8 mouse cellular contexts compared by ENCODE assay signal in genomic region chr11:102819021-102819782, GRCm38 (mm10). TPM values are rescaled to one million over a fixed set of nuclear protein-coding genes. Genes with fewer than 3 reads are reported as not detected.
A peak's percentile ranks its signal among the peaks of the same experiment; 100 is the strongest.
DNase-seq lines count a peak whose midpoint lies in the region; ATAC-seq and TF ChIP-seq lines count a peak whose summit lies in the region.

TSS of gene Gjc1 (minus strand) at chr11:102819700.

- H3K27me3 ChIP-seq in thymus, adult 2 months (ENCODE audit: control insufficient read depth, insufficient read depth, low read length), result peaks cover 23% of the 10 kb centered on the region
- H3K27me3 ChIP-seq in heart, adult 2 months (ENCODE audit: control insufficient read depth, insufficient read depth, low read length), result no peaks in the 10 kb centered on the region
- H3K27me3 ChIP-seq in liver, embryonic 15.5 days, result peaks cover 84% of the 10 kb centered on the region

- H3K36me3 ChIP-seq in thymus, adult 2 months (ENCODE audit: control insufficient read depth, insufficient read depth, low read length), result no peaks in the 10 kb centered on the region
- peaks cover 7% of the 10 kb centered on the region; the same call in 1 of the 2 replicates for H3K36me3 ChIP-seq in heart, adult 2 months (ENCODE audit: control insufficient read depth, insufficient read depth, low read length)
- no peaks in the 10 kb centered on the region for H3K36me3 ChIP-seq in liver, embryonic 15.5 days (replicated peaks)

- no peak for ATAC-seq in liver, embryonic 15.5 days (ENCODE audit: insufficient read depth)

- no peak within 1 kb of the TSS for H3K27ac ChIP-seq in thymus, adult 2 months (ENCODE audit: control insufficient read depth, insufficient read depth, low read length)
- H3K27ac ChIP-seq in heart, adult 2 months, result peak within 1 kb of the TSS; percentile 93
- H3K27ac ChIP-seq in liver, embryonic 15.5 days (replicated peaks), result no peak within 1 kb of the TSS
- H3K27ac ChIP-seq in olfactory bulb, adult 2 months (ENCODE audit: insufficient read depth, low read depth, low read length), result no peak within 1 kb of the TSS

- H3K4me2 ChIP-seq in liver, embryonic 15.5 days, result peak within 1 kb of the TSS; percentile 69

- WGBS in thymus, adult 2 months, result 1% methylated on average over 93 of the region's 97 CpGs
- WGBS in heart, adult 2 months, result 1% methylated on average over 83 of the region's 97 CpGs
- WGBS in liver, embryonic 15.5 days (ENCODE audit: insufficient replicate concordance), result under 1% methylated on average over 83 of the region's 97 CpGs
- WGBS in olfactory bulb, adult 2 months, result under 1% methylated on average over 97 of the region's 97 CpGs

- TF ChIP-seq POLR2A in thymus, adult 2 months (IDR thresholded peaks at IDR 0.05; ENCODE audit: control insufficient read depth, extremely low read depth, insufficient read depth, low read length, poor library complexity), result no peak
- TF ChIP-seq POLR2A in heart, adult 2 months (IDR thresholded peaks at IDR 0.05; ENCODE audit: insufficient read depth, low read depth, low read length), result 0 out of 2 replicates have a peak, but pooled peaks have one; percentile 19
- no peak for TF ChIP-seq POLR2A in olfactory bulb, adult 2 months (IDR thresholded peaks at IDR 0.05; ENCODE audit: insufficient read depth, low read depth, low read length)

- TF ChIP-seq EP300 in heart, adult 2 months (IDR thresholded peaks at IDR 0.05; ENCODE audit: insufficient read depth, low read depth, low read length), result peak; percentile 39; the same call in 1 of the 2 replicates

- DNase-seq in thymus, adult 2 months, result peak; percentile 25
- no peak for DNase-seq in thymus, adult 18-20 months
- peak; percentile 80 for DNase-seq in embryo, embryonic 9.5 days (ENCODE audit: extremely low spot score)
- DNase-seq in heart, adult 2 months, result peak; percentile 83 to 88
- peak; percentile 53 for DNase-seq in kidney, adult 18-20 months
- peak; percentile 36 to 61 for DNase-seq in urinary bladder, postnatal 36 days (ENCODE audit: low spot score in 2 of 2)

- intact Hi-C loops in heart, adult 2 months (cut with DNase I), result loop anchor here (1.0 kb wide), 1 partner anchor 42 kb away; no protein-coding TSS in a partner anchor

- H3K4me1 ChIP-seq in thymus, adult 2 months (replicated peaks; ENCODE audit: control insufficient read depth, insufficient read depth, low read length), result peaks cover 6% of the 10 kb centered on the region
- peaks cover 7% of the 10 kb centered on the region for H3K4me1 ChIP-seq in heart, adult 2 months (ENCODE audit: control insufficient read depth, insufficient read depth, low read length)
- peaks cover 11% of the 10 kb centered on the region for H3K4me1 ChIP-seq in liver, embryonic 15.5 days (replicated peaks)
- H3K4me1 ChIP-seq in olfactory bulb, adult 2 months (ENCODE audit: control insufficient read depth, insufficient read depth, low read length), result peaks cover 12% of the 10 kb centered on the region

- H3K9me3 ChIP-seq in liver, embryonic 15.5 days (replicated peaks), result no peaks in the 10 kb centered on the region

- H3K79me2 ChIP-seq in heart, adult 2 months (replicated peaks; ENCODE audit: control insufficient read depth, insufficient read depth, low read length), result no peaks in the 10 kb centered on the region; the same call in 1 of the 2 replicates

- H3K9ac ChIP-seq in heart, adult 2 months (ENCODE audit: low read depth, low read length), result peak within 1 kb of the TSS; percentile 100
- no peak within 1 kb of the TSS for H3K9ac ChIP-seq in liver, embryonic 15.5 days

- H3K4me3 ChIP-seq in thymus, adult 2 months (ENCODE audit: control insufficient read depth, insufficient read depth, low read length), result peak within 1 kb of the TSS; percentile 30
- H3K4me3 ChIP-seq in heart, adult 2 months, result peak within 1 kb of the TSS; percentile 64
- H3K4me3 ChIP-seq in liver, embryonic 15.5 days (replicated peaks), result peak within 1 kb of the TSS; percentile 51
- H3K4me3 ChIP-seq in olfactory bulb, adult 2 months (ENCODE audit: insufficient read depth, low read depth, low read length), result peak within 1 kb of the TSS; percentile 54

- TF ChIP-seq CTCF in thymus, adult 2 months (IDR thresholded peaks at IDR 0.05; ENCODE audit: borderline replicate concordance, control insufficient read depth, extremely low read depth, insufficient read depth, low read length, poor library complexity), result no peak
- TF ChIP-seq CTCF in heart, adult 2 months (IDR thresholded peaks at IDR 0.05), result peak; percentile 50
- no peak for TF ChIP-seq CTCF in olfactory bulb, adult 2 months (IDR thresholded peaks at IDR 0.05; ENCODE audit: insufficient read depth, low read depth, low read length)

RNA-seq across cellular contexts. Expression of gene Gjc1, which starts in this region (rescaled TPM):
- 1.4 and 1.7 TPM in 2 replicates for polyA plus RNA-seq in thymus, adult 2 months (2012; rRNA removed)
- total RNA-seq in heart, adult 2 months (2021), result 10 to 100 TPM; 19.4 to 23.4 TPM
- 12.9 and 26.4 TPM in 2 replicates for polyA plus RNA-seq in heart, adult 2 months (2012; rRNA removed)
- polyA plus RNA-seq in liver, embryonic 15.5 days (2015; fragmentation: Nextera tagmentation; extraction: Ambion mirVana), result 1.4 and 1.6 TPM in 2 replicates
- polyA plus RNA-seq in olfactory bulb, adult 2 months (2012; ENCODE audit: insufficient read depth, insufficient read length, low replicate concordance, missing spikeins), result not detected in 2 replicates

Comparison
In these comparisons a context has a peak if more than half of its experiments do, and no peak if none do; other contexts are left out.
1. DNase-seq: peak in thymus, adult 2 months (single experiment), embryo, embryonic 9.5 days (single experiment), heart, adult 2 months (2 of 2), kidney, adult 18-20 months (single experiment) and urinary bladder, postnatal 36 days (2 of 2); none in thymus, adult 18-20 months (0 of 2).
2. Peak in every context shown above with its lines, with median percentiles within 50 percentile points of each other: H3K4me3 ChIP-seq.